Mouse (Mus musculus): ENCODE results near the gene Zdhhc1. TPM values are rescaled to one million over a fixed set of nuclear protein-coding genes. Genes with fewer than 3 reads are reported as not detected.

Gene Zdhhc1
- total RNA-seq, 1 experiment from 2014 or later: 7.3 TPM

- no peak for ATAC-seq (replicated peaks in 1 of 2; ENCODE audit: insufficient read depth in 1 of 2, low FRiP score in 2 of 2, low TSS enrichment in 1 of 2, low read depth in 1 of 2, poor library complexity in 2 of 2, severe bottlenecking in 2 of 2)
Measured at GRCm38 (mm10) chr8:105521061-105521460, 24.4 kb upstream of the Zdhhc1 start.

DNA sequence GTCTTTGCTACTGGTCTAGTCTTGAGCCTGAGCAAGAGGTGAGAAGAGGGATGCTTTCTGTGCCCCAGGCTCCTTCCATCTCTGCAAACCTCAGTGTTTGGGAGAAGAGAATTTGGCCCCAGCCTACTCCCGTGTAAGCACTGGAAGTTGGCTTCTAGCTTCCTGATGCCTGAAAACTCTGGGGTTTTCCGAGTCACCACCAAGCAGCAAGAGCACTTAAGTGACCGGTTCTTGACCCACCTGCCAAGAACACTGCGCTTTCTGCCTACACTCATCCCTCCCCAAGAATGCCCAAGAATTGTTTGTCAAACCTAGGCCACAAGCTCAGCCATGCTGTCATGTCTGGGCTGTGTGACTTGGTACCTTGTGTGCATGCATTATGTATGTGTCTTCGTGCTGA is 23.8 kb upstream of the Zdhhc1 start:
- no peak for ATAC-seq (replicated peaks in 1 of 2; ENCODE audit: insufficient read depth in 1 of 2, low FRiP score in 2 of 2, low TSS enrichment in 1 of 2, low read depth in 1 of 2, poor library complexity in 2 of 2, severe bottlenecking in 2 of 2)

DNA sequence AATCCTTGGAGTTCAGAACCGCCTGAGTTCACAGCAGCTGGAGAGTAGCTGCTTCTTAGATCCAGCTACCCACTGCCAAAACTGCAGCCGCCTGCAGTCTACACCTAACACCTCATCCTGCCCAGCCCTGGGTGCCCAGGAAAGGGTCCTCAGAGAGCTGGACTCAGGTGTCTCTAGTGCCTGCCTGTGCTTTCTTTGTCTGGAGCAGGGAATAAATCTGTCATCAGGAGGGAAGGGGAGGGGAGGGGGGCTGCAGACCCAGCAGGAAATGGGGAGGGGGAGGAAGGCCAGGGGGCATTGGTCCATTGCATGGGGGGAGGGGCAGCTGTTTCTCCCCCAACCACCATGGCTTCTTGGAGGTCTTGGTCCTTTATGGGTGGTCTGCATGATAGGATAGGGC is 22.9 kb upstream of the Zdhhc1 start:
- ATAC-seq (replicated peaks in 1 of 2; ENCODE audit: insufficient read depth in 1 of 2, low FRiP score in 2 of 2, low TSS enrichment in 1 of 2, low read depth in 1 of 2, poor library complexity in 2 of 2, severe bottlenecking in 2 of 2): no peak

DNA sequence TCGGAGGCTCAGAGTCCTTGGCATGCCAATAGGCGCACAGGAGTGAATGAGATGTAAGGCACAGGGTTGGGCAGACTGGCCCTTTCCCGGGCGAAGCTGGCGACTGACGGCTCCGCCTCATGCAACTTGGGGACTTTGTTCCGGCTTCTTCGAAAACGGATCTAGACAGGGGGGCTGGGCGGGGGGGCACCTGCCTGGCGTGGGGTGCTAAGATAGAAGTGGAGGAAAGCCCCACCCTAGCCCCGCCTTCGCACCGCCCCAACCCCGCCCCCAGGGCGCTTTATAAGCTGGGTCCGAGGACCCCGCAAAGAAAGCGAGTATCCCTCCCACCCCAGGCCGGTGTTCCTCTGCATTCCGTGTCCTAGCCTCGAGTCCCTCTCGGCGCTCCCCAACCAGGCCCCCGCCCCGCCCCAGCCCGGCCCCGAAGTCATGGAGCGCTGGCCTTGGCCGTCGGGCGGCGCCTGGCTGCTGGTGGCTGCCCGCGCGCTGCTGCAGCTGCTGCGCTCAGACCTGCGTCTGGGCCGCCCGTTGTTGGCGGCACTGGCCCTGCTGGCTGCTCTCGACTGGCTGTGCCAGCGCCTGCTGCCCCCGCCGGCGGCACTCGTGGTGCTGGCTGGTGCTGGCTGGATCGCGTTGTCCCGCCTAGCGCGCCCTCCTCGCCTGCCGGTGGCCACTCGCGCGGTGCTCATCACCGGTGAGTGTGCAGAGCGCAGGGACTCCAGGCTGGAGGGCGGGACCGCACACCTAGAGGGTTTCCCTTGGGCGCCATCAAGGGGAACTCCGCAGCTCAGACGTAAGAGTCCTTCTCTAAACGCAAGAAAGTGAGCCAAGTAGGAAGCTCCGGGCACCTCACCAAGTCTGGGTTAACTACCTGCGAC is 22.0 kb upstream of the Zdhhc1 start, which contains the start of gene Hsd11b2:
Hsd11b2 (plus strand) TSS at position 320 of the 878 bp plus-strand sequence.
- peak; percentile 53 to 63 for ATAC-seq (replicated peaks in 1 of 2; ENCODE audit: insufficient read depth in 1 of 2, low FRiP score in 2 of 2, low TSS enrichment in 1 of 2, low read depth in 1 of 2, poor library complexity in 2 of 2, severe bottlenecking in 2 of 2)

- no peak for ATAC-seq (replicated peaks in 1 of 2; ENCODE audit: insufficient read depth in 1 of 2, low FRiP score in 2 of 2, low TSS enrichment in 1 of 2, low read depth in 1 of 2, poor library complexity in 2 of 2, severe bottlenecking in 2 of 2)
Measured at GRCm38 (mm10) chr8:105517346-105517745, 20.6 kb upstream of the Zdhhc1 start.

DNA sequence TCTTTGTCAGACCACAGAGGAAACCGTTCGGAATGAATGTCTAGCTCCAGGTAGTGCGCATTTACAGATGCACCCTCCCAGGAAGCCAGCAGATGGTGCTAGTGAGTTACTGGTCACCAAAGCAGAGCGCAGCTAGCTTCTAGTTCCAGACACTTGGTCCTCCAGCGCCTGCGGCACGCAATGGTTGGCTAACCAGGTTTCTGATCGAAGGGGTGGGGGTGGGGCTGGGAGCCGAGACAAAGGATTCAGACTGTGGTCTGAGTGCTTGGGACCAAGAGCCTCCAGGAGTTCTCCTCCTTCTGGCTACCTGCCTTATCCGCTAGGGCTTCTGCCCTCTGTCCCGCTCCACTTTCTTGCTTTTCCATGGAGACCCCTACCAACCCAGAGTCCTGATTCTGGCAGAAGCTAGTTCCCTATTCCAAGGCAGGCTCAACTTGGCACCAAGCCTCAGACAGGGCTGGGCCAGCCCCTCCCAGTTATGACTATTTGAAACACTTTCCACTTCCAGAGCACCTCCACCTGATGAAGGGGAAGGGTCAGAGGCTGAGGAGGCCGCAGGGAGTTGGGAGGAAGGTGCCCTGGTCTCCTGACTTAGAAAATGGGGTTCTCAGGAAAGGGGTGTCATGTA is 19.4 kb upstream of the Zdhhc1 start:
- ATAC-seq (replicated peaks in 1 of 2; ENCODE audit: insufficient read depth in 1 of 2, low FRiP score in 2 of 2, low TSS enrichment in 1 of 2, low read depth in 1 of 2, poor library complexity in 2 of 2, severe bottlenecking in 2 of 2): peak; percentile 62 to 70

GRCm38 (mm10) chr8:105514656-105515055 is 18.0 kb upstream of the Zdhhc1 start:
- no peak for ATAC-seq (replicated peaks in 1 of 2; ENCODE audit: insufficient read depth in 1 of 2, low FRiP score in 2 of 2, low TSS enrichment in 1 of 2, low read depth in 1 of 2, poor library complexity in 2 of 2, severe bottlenecking in 2 of 2)

- ATAC-seq (replicated peaks in 1 of 2; ENCODE audit: insufficient read depth in 1 of 2, low FRiP score in 2 of 2, low TSS enrichment in 1 of 2, low read depth in 1 of 2, poor library complexity in 2 of 2, severe bottlenecking in 2 of 2): no peak
Measured at GRCm38 (mm10) chr8:105514194-105514593, 17.5 kb upstream of the Zdhhc1 start.

DNA sequence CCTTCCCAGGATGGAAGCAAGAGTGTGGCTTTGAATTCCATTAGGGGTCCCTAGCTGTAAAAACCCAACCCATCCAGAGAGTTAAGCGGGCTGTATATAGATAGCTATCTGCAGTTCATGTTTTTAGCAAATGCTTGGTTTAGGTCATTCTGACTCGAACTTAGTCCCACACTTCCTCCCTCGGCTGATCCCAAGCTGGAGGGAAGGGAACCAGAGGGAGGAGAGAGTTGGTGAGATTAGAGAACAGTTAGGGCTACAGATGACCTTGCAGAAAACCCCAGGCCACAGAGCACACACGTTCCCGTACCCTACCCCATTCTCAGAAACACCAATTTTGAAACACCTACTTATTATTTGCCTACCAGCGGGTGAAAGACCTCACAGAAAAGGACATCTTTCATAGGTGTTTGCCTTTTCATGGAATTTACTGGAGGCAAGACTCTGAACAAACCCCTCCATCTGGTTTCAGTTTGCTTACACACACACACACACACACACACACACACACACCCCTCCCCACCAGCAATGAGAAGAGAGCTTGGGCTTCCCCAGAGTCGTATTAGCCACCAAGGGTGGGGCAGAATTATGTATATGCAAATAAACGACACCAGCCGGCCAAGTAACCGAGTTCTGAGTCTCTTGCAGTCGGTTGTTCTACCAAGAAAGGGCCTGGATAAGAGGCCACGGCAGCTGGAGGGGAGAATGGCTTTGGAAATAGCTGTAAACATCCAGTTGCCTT is 13.5 kb upstream of the Zdhhc1 start:
- no peak for ATAC-seq (replicated peaks in 1 of 2; ENCODE audit: insufficient read depth in 1 of 2, low FRiP score in 2 of 2, low TSS enrichment in 1 of 2, low read depth in 1 of 2, poor library complexity in 2 of 2, severe bottlenecking in 2 of 2)

DNA sequence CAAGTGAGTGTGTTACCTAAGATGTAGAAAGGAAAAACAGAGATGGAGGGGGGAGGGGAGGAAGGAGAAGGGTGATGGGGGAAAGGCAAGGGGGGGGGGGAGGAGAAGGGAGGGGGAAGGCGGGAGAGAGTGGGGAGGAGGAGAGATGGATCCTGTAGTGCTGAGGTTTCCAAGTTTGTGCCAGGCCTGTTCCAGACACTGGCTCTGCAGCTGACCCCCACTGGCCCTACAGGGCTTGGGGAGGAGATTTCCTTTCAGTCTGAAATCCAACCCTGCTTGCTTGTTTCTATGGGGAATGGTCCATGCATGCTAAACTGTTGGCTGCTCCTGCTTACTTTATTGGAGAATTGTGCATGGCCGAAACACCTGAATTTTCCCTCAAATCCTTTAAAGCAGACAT is 12.1 kb upstream of the Zdhhc1 start:
- no peak for ATAC-seq (replicated peaks in 1 of 2; ENCODE audit: insufficient read depth in 1 of 2, low FRiP score in 2 of 2, low TSS enrichment in 1 of 2, low read depth in 1 of 2, poor library complexity in 2 of 2, severe bottlenecking in 2 of 2)

DNA sequence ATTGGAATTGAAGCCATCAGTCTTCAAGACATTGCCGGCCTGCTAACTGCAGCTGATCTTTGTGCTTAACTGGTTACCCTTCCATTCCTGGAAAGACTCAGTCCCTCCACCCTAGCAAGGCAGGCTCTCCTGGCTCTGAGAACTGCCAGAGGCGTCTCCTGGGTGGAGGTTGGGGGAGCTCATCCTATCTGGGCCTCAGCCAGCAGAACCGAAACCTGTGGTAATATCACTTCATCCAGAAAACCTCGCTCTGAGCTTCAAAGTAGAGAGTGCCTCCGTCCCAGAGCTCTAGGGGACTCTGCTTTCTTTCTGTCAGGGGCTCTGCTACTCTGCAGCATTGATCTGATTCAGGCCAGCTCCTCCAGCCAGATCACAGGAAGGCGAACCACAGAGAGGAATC is 10.3 kb upstream of the Zdhhc1 start:
- no peak for ATAC-seq (replicated peaks in 1 of 2; ENCODE audit: insufficient read depth in 1 of 2, low FRiP score in 2 of 2, low TSS enrichment in 1 of 2, low read depth in 1 of 2, poor library complexity in 2 of 2, severe bottlenecking in 2 of 2)

GRCm38 (mm10) chr8:105504617-105505016 is 7.9 kb upstream of the Zdhhc1 start:
- ATAC-seq (replicated peaks in 1 of 2; ENCODE audit: insufficient read depth in 1 of 2, low FRiP score in 2 of 2, low TSS enrichment in 1 of 2, low read depth in 1 of 2, poor library complexity in 2 of 2, severe bottlenecking in 2 of 2): no peak

- peak in 1 of 2 experiments; percentile 19; a peak in 1 of 4 replicates for ATAC-seq (replicated peaks in 1 of 2; ENCODE audit: insufficient read depth in 1 of 2, low FRiP score in 2 of 2, low TSS enrichment in 1 of 2, low read depth in 1 of 2, poor library complexity in 2 of 2, severe bottlenecking in 2 of 2)
Measured at GRCm38 (mm10) chr8:105499787-105500186, 3.1 kb upstream of the Zdhhc1 start.

- no peak for ATAC-seq (replicated peaks in 1 of 2; ENCODE audit: insufficient read depth in 1 of 2, low FRiP score in 2 of 2, low TSS enrichment in 1 of 2, low read depth in 1 of 2, poor library complexity in 2 of 2, severe bottlenecking in 2 of 2)
Measured at GRCm38 (mm10) chr8:105495350-105496302, 1.1 kb downstream of the Zdhhc1 start.

GRCm38 (mm10) chr8:105494566-105494965 is 2.1 kb downstream of the Zdhhc1 start:
- no peak for ATAC-seq (replicated peaks in 1 of 2; ENCODE audit: insufficient read depth in 1 of 2, low FRiP score in 2 of 2, low TSS enrichment in 1 of 2, low read depth in 1 of 2, poor library complexity in 2 of 2, severe bottlenecking in 2 of 2)

DNA sequence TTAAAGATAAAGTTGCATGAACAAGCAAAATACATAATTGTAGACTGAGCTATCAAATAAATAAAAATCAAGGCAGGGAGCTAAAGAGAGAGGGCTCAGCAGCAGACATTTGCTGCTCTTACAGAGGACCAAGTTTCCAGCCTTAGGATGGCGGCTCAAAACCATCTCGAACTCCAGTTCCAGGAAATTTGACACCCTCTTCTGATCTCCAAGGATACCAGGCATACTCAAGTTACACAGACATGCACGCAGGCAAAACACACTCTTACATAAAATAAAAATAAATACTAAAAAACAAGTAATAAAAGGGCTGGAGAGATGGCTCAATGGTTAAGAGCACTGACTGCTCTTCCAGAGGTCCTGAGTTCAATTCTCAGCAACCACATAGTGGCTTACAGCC is 3.2 kb downstream of the Zdhhc1 start:
- no peak for ATAC-seq (replicated peaks in 1 of 2; ENCODE audit: insufficient read depth in 1 of 2, low FRiP score in 2 of 2, low TSS enrichment in 1 of 2, low read depth in 1 of 2, poor library complexity in 2 of 2, severe bottlenecking in 2 of 2)

DNA sequence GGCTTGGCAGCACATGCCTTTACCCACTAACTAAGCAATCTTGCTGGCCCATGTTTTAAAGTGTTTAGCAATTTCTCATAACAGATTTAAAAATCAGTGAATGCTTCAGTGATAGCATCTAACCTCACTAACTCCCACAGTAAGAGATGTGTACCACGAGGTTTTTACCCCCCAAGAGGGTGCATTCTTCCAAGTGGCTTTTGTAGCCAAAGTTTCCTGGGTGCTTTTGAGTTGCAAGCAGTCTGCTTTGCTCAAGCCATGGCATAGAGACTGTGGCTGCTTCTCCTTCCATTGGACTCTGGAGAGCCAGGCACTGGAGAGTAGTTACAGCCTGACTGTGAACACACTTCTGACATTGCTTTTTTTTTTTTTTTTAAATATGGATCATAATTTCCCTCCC is 7.4 kb downstream of the Zdhhc1 start:
- no peak for ATAC-seq (replicated peaks in 1 of 2; ENCODE audit: insufficient read depth in 1 of 2, low FRiP score in 2 of 2, low TSS enrichment in 1 of 2, low read depth in 1 of 2, poor library complexity in 2 of 2, severe bottlenecking in 2 of 2)
